Mouse (Mus musculus): ENCODE results near the gene Laptm5.

DNA sequence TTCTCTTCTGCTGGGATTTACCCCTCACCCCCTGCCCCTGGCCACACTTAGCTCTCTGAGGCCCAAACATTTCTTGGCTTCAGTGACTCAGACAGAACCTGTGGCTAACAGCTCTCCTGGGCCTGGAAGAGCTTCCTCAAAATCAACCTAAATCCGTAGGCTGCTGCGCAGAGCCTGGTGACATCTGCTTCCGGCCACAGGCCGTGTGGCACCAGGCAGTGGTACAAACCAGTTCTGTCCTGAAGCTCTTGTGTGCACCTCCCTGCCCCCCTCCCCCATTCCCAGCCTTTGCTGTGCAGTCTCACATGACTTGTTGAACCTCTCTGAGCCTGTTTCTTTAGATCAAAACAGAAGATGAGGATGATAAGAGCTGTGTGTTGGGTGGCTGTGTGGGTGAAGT is 1.1 kb downstream of the Laptm5 start:
- TF ChIP-seq CTCF (IDR thresholded peaks at IDR 0.05; ENCODE audit: extremely low read depth, insufficient read length, insufficient replicate concordance, low read depth, low read length) (no peak), POLR2A (IDR thresholded peaks at IDR 0.05; ENCODE audit: low read depth, low read length) (no peak)

All from small intestine, adult 2 months (tissue).